Mouse (Mus musculus) layer of hippocampus, postnatal 10 days (tissue): ENCODE measurements at regions not wholly inside any gene's neighbourhood (a gene's known extent, or its start where the extent isn't known, plus 50 kb on each side); places are given as distances from the start of the nearest gene placed in this dataset.

Experiments
- DNase-seq, 2 experiments: peaks; one replicate each; pipeline ENCODE4 v3.0.0; 2021; ENCODE audit warnings: low spot score in 2 of 2

DNA sequence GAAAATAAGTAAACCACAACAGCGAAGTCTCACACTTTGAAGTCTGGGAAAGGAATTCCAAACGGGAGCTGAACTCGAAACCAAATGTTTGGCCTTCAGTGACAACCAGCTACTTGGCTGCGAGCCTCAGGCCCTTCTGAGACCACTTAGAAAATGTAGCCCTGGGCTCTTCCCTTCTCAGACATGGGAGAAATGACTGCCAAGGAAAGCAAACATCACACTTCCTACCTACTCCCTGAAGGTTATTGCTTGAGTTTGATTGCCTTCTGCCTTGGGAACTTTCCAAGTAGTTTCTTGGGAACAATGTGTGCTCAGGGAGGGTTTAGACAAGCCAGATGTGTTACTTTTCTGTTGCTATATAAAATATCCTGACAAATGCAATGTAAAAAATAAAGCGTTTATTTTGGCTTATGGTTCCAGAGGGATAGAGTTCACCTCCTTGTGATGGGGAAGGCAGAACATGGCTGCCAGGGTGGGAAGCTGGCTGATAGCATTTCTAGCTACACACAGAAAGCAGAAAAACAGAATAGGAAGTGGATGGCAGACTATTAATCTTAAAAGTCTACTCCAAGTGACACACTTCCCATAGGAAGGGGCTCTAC is 194.8 kb upstream of the Rack1 start:
- no peak for DNase-seq

- DNase-seq: no peak
Measured at GRCm38 (mm10) chr11:48601096-48601495, 199.0 kb upstream of the Rack1 start.

- DNase-seq: peak; percentile 21 to 41
Measured at GRCm38 (mm10) chr11:48599573-48600127, 200.5 kb upstream of the Rack1 start.

DNA sequence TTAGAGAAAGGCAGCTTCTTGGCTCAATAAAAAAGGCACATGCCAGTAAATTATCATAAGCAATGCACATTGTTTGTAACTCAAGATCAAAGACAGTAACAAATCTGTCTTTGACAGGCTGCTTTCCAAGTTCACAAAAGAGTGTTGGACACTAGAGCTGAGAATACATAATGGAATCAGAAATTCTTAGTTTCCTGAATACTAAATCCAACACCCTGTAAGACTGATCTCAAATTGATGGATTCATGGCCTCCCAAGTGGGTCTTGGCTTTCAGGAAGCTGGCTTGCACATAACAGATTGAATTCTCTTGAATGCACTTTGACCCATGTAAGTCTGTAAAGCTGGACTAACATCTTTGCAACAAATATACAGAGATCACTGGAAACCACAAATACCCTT is 201.1 kb upstream of the Rack1 start:
- no peak for DNase-seq

- no peak for DNase-seq
Measured at GRCm38 (mm10) chr11:48594429-48594828, 205.7 kb upstream of the Rack1 start.

- DNase-seq: peak; percentile 68 to 79
Measured at GRCm38 (mm10) chr11:48588833-48589649, 211.1 kb upstream of the Rack1 start.

DNA sequence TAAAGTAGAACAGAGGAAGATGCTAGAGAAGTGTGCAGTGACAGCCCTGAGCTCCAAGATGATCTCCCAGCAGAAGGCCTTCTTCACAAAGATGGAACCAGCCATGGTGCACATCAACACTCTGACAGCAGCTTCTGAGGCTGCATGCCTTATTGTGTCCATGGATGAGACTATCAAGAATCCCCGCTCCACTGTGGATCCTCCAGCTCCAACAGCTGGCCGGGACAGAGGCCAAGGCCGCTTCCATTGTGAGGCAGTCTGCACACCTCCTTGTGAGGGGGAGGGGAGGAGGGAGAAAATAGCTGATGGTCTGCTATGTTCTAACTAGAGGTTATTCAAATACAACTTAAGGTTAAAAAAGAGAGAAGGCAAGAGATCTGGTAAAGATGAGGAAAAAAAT is 231.4 kb upstream of the Rack1 start:
- DNase-seq: no peak

DNA sequence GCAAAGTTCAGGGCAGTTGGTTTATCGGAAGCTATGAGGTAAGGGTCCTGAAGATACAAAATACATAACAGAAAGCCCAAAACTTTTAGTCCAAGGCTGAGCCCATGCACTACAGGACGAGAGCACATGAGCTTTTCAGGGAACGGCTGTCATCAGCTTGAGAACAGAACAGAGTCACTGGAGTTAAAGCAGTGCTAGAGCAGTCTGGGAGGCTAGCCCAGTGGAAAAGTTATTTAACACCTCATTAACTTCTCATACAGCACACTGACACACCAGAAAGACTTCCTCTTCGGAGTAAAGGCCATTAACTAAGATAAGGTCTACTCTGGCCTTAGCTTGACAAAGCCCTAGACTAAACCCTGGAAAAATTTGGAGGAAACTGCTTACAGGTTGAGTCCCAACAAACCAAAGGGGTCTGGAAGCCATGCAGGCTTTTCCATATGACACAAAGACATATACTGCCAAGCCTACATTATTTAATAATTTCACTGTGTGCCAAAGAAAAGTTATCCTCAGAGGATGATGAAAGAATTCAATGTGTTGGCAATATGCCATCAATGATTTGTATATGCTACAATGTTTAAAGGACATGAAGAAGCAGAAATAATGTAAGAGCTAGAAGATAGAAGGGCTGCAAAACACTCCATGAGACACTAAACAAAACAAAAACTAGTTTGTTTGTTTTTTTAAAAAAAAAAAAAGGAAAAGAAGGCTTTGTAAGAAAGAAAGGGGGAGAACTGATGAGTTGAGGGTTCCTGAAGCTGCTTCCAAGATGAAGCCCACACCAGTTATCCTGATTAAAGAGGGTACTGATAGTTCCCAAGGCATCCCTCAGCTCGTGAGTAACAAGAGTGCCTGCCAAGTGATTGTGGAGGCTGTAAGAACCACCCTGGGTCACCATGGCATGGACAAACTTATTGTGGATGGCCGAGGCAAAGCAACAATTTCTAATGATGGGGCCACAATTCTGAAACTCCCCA is 232.3 kb upstream of the Rack1 start:
- no peak for DNase-seq

- no peak for DNase-seq
Measured at GRCm38 (mm10) chr11:48558053-48558452, 242.1 kb upstream of the Rack1 start.

DNA sequence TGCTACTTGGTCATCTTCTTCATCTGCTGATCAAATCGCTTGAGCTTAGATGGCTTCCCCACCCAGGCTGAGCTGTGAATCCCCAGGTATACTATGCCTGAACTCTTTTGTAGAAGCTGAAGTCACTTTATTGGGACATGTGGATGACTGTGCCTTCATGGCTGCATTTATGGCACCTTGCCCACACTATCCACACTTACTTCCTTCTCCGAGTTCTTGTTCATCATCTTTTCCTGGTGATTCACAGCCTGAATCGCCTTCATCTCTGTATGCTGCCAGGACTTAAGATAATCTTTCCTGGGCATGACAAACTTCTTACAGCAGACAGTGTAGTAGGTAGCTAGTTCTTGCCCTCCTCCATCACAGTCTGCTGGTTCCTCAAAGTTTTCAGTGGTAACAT is 248.1 kb upstream of the Rack1 start:
- DNase-seq: no peak

- DNase-seq: peak in 1 of 2 experiments; percentile 15
Measured at GRCm38 (mm10) chr11:48551201-48551600, 248.9 kb upstream of the Rack1 start.

GRCm38 (mm10) chr11:48526316-48526715 is 273.8 kb upstream of the Rack1 start:
- no peak for DNase-seq

- no peak for DNase-seq
Measured at GRCm38 (mm10) chr11:48525517-48525916, 274.6 kb upstream of the Rack1 start.

DNA sequence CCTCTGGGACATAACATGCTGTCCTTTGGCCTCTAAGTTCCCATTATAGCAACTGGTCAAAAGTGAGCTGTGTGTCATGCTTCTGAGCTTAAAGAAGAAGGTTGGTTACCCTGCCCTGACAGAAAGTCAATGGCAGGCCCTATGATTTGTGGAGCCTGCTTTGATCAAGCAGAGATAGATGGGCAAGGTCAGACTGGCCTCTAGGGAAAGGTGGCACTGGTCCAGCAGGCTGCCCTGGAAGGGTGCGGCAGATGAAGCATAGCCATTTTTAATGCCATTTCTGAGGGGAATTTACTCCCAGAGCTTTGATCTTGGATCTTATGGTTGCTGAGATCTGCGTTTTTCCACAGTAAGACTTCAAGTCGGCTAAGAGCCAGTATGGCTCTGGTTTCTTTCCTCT is 293.2 kb upstream of the Rack1 start:
- DNase-seq: no peak

DNA sequence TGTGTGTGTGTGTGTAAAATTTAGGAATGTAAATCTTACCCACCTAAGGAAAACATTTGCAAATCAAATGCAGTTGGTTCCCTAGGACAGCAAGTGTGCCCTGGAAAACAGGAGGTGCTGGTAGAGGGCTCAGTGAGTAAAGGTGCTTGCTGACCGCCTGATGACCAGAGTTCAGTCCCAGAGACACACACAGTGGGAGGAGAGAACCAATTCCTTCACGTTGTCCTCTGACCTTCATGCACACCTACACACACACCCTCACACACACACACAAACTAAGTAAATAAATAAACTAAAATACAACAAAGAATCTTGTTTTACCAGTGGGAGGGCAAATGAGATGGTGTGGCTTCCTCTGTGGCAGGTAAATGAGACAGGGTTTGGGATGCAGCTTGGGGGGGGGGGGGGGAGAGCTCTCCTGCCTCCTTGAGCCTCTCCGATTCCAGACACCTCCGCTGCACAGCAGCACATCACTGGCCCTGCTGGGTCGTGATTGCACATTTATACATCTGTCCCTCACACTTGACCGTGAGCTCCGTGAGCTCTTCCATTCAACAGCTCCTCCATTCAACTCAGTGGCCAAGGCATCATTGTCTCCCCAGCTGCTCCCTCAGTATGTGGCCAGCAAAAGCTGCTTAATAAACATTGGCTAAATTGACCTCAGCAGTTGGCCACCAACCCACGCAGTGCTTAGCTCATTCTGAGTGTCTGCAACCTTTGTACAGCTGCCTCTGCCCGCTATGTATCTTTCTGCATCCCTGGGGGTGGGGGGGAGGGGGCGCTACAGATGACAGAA is 297.9 kb upstream of the Rack1 start:
- no peak for DNase-seq

DNA sequence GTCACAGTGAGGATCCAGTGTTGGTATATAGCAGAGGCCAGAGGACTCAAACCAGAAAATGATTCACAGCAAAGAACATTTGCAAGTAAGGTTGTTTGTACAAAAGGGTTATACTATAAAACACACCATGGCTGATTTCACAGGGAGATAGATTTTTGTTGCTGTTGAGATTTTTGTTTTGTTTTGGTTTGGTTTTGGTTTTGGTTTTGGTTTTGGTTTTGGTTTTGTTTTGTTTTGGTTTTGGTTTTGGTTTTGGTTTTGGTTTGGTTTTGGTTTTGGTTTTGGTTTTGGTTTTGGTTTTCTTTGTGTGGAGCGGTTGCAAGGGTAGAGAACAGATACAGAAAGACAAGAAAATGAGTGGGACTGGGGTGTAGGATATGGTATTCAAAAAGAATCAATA is 301.1 kb upstream of the Rack1 start:
- DNase-seq: no peak

DNA sequence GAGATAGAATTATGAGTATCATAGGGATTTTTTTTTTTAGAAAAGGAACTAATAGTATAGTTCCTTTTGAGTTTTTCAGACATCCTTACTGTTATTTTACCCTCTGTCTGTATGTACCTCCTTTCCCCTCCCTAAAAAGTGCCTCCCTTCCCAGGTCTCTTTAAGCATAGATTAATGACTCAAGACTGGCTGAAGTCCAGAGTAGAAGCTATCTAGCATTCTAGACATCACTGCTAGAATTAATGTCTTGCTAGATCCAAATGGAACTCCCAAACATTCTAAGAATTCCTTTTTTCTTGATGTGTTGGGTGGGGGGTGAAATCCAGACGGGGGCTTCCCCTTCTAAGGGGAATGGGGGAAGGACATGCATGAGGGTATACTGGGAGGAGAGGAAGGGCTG is 311.8 kb upstream of the Rack1 start:
- DNase-seq: no peak

- DNase-seq: no peak
Measured at GRCm38 (mm10) chr11:48464036-48464435, 336.1 kb upstream of the Rack1 start.

- no peak for DNase-seq
Measured at GRCm38 (mm10) chr11:48449883-48450282, 350.2 kb upstream of the Rack1 start.

GRCm38 (mm10) chr11:48442534-48443254 is 357.4 kb upstream of the Rack1 start:
- no peak for DNase-seq
